Mouse (Mus musculus): ENCODE results near the gene Ticam1. TPM values are rescaled to one million over a fixed set of nuclear protein-coding genes. Genes with fewer than 3 reads are reported as not detected.

Gene Ticam1
- total RNA-seq, 4 experiments from 2014 or later: 23.9 to 26.3 (median 24.8) TPM

Small RNA genes lying within 50 kb of the gene (microRNA-seq; reads per million reads assigned to microRNA genes)
- gene Mir7b: 4,691 to 5,390 reads per million in 2 experiments

Other genes with a start within 250 kb of the Ticam1 start
- gene Sh3gl1, start 240.2 kb downstream of the Ticam1 start, total RNA-seq (2022): 10 to 100 TPM; 44.3 to 52.5 (median 49.9) TPM
- 1 to 10 TPM; 3.8 to 6.0 (median 4.3) TPM for gene Chaf1a, start 236.3 kb downstream of the Ticam1 start, total RNA-seq (2022)
- 10 to 100 TPM; 67.6 to 93.5 (median 82.6) TPM for gene Ubxn6, start 201.8 kb downstream of the Ticam1 start, total RNA-seq (2022)
- gene Hdgfl2, start 197.2 kb downstream of the Ticam1 start, total RNA-seq (2022): 100 to 1,000 TPM in 1 of 4 experiments, 10 to 100 TPM in 3; 55.6 to 123 (median 80.3) TPM
- gene Plin4, start 167.0 kb downstream of the Ticam1 start, total RNA-seq (2022): 100 to 1,000 TPM in 1 of 4 experiments, 10 to 100 TPM in 3; 45.4 to 191 (median 87.0) TPM
- 10 to 100 TPM; 20.4 to 32.6 (median 26.9) TPM for gene Plin5, start 159.2 kb downstream of the Ticam1 start, total RNA-seq (2022)
- 10 to 100 TPM; 14.5 to 34.6 (median 16.4) TPM for gene Lrg1, start 154.8 kb downstream of the Ticam1 start, total RNA-seq (2022)
- gene Sema6b, start 136.4 kb downstream of the Ticam1 start, total RNA-seq (2022): 10 to 100 TPM in 2 of 4 experiments, 1 to 10 TPM in 2; 6.6 to 12.7 (median 10.9) TPM
- gene Tnfaip8l1, start 114.3 kb downstream of the Ticam1 start, total RNA-seq (2022): 1 to 10 TPM; 2.2 to 4.2 (median 3.8) TPM
- 10 to 100 TPM; 49.4 to 62.3 (median 54.2) TPM for gene Mydgf, start 92.9 kb downstream of the Ticam1 start, total RNA-seq (2022)
- gene Dpp9, start 57.9 kb downstream of the Ticam1 start, total RNA-seq (2022): 10 to 100 TPM; 35.6 to 41.4 (median 39.6) TPM
- 10 to 100 TPM; 30.4 to 32.5 (median 31.2) TPM for gene Fem1a, start 20.0 kb downstream of the Ticam1 start, total RNA-seq (2022)
- gene Plin3, start 16.1 kb upstream of the Ticam1 start, total RNA-seq (2022): 100 to 1,000 TPM in 3 of 4 experiments, 10 to 100 TPM in 1; 92.6 to 117 (median 103) TPM
- gene Arrdc5, start 23.5 kb upstream of the Ticam1 start, total RNA-seq (2022): not detected
- gene Uhrf1, start 26.5 kb upstream of the Ticam1 start, total RNA-seq (2022): 1 to 10 TPM; 1.8 to 3.4 (median 2.6) TPM
- gene Kdm4b, start 49.3 kb upstream of the Ticam1 start, total RNA-seq (2022): 10 to 100 TPM; 36.7 to 54.1 (median 47.4) TPM
- gene Ptprs, start 199.7 kb upstream of the Ticam1 start, total RNA-seq (2022): 100 to 1,000 TPM; 253 to 392 (median 313) TPM
- not detected for gene Znrf4, start 235.6 kb upstream of the Ticam1 start, total RNA-seq (2022)

Measured in adrenal gland, adult 8-10 months (tissue).